Mouse (Mus musculus) thymus, postnatal 36 days (tissue): ENCODE measurements around the gene Ifitm7.
"Not testable (repeated sequence)": the region's sequence is repeated elsewhere in the genome, so short reads cannot be mapped to it uniquely, and the experiment has no call there.

Experiments
- DNase-seq, 2 experiments: peaks; one replicate each; pipeline ENCODE4 v3.0.0; 2022; ENCODE audit warnings: mixed read lengths in 2 of 2

The Ifitm7 gene

GRCm38 (mm10) chr16:13977026-13977425 is 9.7 kb downstream of the Ifitm7 start:
- not testable (repeated sequence) for DNase-seq

- not testable (repeated sequence) for DNase-seq
Observed at GRCm38 (mm10) chr16:13976358-13976896, 10.3 kb downstream of the Ifitm7 start.

- DNase-seq, result no peak
Observed at GRCm38 (mm10) chr16:13972051-13972450, 14.6 kb downstream of the Ifitm7 start.

- no peak for DNase-seq
Observed at GRCm38 (mm10) chr16:13969096-13969495, 17.6 kb downstream of the Ifitm7 start.

- DNase-seq, result no peak
Observed at GRCm38 (mm10) chr16:13962053-13962452, 24.6 kb downstream of the Ifitm7 start.

GRCm38 (mm10) chr16:13951245-13951644 is 35.4 kb downstream of the Ifitm7 start:
- no peak for DNase-seq

GRCm38 (mm10) chr16:13946306-13946705 is 40.4 kb downstream of the Ifitm7 start:
- no peak for DNase-seq

- no peak for DNase-seq
Observed at GRCm38 (mm10) chr16:13945153-13945552, 41.5 kb downstream of the Ifitm7 start.

GRCm38 (mm10) chr16:13944752-13945151 is 41.9 kb downstream of the Ifitm7 start:
- no peak for DNase-seq

- no peak for DNase-seq
Observed at GRCm38 (mm10) chr16:13944178-13944577, 42.5 kb downstream of the Ifitm7 start.

GRCm38 (mm10) chr16:13940847-13941395 is 45.8 kb downstream of the Ifitm7 start:
- no peak for DNase-seq

GRCm38 (mm10) chr16:13940139-13940846 is 46.4 kb downstream of the Ifitm7 start:
- DNase-seq, result no peak
